Mouse (Mus musculus): ENCODE measurements around the gene Sema4c.

DNA sequence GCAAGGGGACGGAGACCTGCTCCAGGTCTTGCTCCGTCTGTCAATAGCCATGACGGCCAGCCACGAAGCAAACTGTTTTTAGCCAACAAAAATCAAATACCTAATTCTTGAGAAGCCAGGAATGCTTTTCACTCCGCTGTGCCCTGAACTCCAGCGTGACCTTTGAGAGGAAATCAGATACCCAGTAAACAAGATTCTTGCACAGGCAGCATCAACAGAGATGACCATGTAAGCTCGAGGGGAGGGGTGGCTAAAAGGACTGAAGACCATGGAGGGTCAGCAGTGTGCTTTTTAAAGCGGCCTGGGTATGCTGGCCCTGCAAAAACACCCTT is 21.8 kb downstream of the Sema4c start:
- TF ChIP-seq CTCF (IDR thresholded peaks at IDR 0.05) (no peak), EP300 (IDR thresholded peaks at IDR 0.05) (no peak)
